Mouse (Mus musculus) heart, postnatal 14 days (tissue): ENCODE measurements around the gene Pnpla6. TPM values are rescaled to one million over a fixed set of nuclear protein-coding genes. Genes with fewer than 3 reads are reported as not detected.
A peak's percentile ranks its signal among the peaks of the same experiment; 100 is the strongest.
"Not testable (repeated sequence)": the region's sequence is repeated elsewhere in the genome, so short reads cannot be mapped to it uniquely, and the experiment has no call there.

Experiments used
- DNase-seq, 2 experiments: peaks; one replicate each; pipeline ENCODE4 v3.0.0; 2021 to 2022
- intact Hi-C: fragments of 180-260 bp; cut with DNase I; formaldehyde crosslinking; loops from one replicate; pipeline ENCODE4 v1.15.1; 2025
- total RNA-seq, 2 experiments: library from RNA; stranded (reverse); gene quantifications; 2 replicates each; pipeline ENCODE4 v1.2.3; 2021

The Pnpla6 gene
- total RNA-seq, 2 experiments from 2014 or later: 12.3 to 14.0 TPM

DNA sequence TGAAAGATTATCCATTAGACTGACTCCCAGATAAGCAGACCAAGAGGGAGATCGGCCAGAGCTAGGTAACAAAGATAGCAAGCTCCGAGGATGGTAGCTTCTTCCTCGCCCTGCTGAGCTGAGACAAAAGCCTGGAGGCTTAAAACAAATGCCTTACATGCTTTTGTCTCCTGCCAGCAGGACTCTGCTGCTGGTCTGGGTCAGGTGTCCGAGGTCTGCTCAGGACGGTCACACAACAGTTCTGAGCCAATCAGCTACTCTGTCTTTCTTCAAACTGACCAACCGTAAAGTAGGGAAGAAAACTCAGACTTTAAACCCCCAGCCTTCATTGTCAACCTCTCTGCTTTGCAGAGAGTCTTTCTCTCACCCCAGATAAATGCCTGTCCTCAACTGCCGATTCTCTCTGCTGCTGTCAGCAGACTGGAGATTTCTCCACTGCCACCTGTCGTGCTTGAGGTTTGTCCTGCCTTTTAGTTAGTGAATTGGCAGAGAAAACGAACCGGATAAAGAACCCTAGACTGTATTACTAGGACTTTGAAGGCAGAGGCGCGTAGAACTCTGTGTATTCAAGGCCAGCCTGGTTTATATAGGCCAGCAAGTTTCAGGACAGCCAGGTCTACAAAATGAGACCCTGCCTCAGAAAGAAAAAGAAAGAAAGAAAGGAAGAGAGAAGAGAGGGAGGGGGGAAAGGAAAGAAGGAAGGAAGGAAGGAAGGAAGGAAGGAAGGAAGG is 52.6 kb downstream of the Pnpla6 start, which contains the start of gene C330021F23Rik:
Gene C330021F23Rik (plus strand): TSS at position 350 of the 731 bp plus-strand sequence.
- DNase-seq: peak in 1 of 2 experiments; percentile 4
- intact Hi-C loops: no loop called here

- intact Hi-C loops: no loop called here
- no peak for DNase-seq
These were observed 53.2 kb downstream of the Pnpla6 start for GRCm38 (mm10) chr8:3568378-3568777.

DNA sequence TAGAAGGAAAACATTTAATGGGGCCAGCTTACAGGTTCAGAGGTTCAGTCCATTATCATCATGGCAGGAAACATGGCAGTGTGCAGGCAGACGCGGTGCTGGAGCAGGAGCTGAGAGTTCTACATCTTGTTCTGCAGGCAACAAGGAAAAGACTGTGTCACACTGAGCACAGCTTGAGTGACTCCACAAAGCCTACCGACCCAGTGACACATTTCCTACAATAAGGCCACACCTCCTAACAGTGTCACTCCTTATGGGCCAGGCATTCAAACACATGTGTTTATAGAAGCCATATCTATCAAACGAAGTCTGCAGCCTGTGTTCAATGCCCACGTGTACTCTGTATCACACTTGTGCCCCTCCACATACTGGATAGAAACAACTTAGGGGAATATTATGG is 54.6 kb downstream of the Pnpla6 start:
- intact Hi-C loops: no loop called here
- DNase-seq: no peak

- DNase-seq: no peak
- intact Hi-C loops: no loop called here
These were observed 59.4 kb downstream of the Pnpla6 start for GRCm38 (mm10) chr8:3574546-3574945.

DNA sequence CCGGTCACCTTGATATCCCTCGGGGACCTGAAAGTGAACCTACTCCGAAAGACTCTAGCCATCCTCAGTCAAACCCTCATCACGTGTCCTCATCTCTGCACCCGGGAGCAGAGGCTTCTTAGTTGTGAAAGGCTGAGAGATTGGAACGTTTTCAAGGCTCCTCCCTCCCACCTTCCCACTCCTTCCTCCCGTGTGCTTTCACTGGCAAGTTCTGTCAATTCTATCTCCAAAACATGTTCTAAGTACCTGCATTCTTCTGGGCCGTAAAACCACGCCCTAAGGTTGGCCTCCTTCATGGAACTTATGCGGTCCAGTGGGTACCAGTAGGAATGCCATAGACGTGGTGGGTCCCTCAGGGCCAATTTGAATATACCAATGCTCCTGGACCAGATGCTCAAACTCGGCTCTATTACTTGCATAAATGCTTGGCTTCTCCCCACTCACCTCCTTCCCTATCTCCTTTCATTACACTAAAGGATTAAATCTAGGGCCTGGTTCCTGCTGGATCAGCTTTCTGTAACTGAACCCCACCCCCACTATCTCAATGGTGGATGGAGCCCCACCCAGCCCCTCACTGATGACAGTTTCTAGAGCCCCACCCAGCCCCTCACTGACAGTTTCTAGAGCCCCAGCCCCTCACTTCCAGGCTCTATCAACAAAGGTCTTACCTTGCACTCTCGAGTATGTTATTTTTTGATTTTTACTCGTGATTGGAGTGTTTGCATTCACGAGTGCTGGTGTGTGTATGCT is 61.2 kb downstream of the Pnpla6 start:
- intact Hi-C loops: no loop called here
- DNase-seq: no peak

DNA sequence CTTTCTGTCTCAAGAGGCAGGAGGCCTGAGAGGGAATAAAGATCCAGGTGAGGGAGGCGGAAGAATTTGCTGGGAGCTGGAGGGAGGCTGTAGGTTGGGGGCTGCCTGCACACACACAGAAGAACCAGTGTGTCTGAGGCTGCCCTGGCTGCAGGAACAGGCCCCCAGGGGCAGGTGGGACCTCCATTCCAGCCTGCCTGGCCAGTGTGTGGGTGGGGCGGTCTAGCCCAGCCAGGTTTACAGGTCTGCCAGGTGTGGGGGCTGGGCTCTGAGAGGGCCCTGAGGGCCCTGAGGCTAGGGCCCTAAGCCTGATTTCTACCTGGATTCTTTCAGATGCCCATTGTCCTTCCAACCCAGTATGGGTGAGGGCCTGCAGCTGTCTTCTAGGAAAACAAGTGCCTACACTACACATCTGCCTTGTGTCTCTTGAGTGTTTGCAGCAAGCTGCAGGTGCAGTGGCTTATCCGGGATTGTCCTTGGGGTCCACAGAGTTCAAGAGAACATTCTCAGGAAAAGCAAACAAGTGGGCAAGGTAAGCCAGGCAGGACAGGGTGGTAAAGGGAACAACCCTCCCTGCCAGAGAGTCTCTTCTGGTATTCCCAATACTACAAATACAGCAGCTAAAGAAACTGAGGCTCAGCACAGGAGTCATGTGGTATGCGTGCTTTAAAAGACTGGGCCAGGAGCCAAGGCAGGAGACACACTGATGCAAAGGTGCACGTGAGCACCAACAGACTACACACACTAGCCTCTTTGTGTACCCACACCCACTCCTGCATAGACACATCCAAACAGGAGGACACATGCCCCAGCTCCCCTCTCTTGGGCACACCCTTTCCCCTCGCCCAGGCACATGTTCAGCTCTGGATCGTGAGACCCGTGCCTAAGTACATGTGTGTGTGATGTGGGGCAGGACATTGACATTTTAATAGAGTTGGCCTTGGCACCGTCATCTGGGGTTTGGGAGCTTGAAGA is 64.5 kb downstream of the Pnpla6 start:
- DNase-seq: no peak
- intact Hi-C loops: no loop called here

DNA sequence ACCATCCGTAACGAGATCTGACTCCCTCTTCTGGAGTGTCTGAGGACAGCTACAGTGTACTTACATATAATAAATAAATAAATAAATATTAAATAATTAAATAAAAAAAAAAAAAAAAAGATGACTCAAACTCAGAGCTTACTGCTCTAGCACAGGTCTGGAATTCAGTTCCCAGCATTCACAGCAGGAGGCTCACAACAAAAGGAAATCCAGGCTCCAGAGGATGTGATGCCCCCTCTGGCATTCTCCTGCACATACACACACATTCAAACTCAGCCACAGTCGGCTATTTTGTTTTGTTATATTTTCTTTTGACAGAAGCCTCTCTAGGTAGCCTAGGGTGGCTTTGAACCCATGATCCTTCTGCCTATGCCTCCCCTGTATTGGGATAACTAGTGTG is 66.8 kb downstream of the Pnpla6 start:
- DNase-seq, intact Hi-C loops: not testable (repeated sequence)

DNA sequence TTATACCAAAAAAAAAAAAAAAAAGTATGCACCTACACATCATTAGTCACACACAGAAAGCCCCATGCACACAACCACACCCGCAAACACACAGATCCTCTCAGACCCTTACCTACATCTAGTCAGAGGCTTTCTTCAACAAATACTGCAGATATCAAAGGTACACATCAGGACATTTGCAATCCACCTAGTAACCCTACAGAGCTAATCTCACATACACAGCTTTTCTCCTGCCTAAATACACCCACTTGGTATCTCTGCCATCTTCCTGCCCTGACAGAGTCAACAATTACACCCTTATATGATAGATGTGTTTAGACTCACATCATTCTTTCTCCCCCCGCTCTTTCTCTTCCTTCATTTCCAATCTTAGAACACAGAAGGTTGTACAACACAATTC is 71.3 kb downstream of the Pnpla6 start:
- intact Hi-C loops: no loop called here

GRCm38 (mm10) chr8:3586993-3587390 is 71.8 kb downstream of the Pnpla6 start, which contains the start of gene Camsap3:
Gene Camsap3, plus strand, starts transcription at chr8:3587293.
- DNase-seq: no peak
- intact Hi-C loops: no loop called here

More for the DNA sequence above, 71.3 kb downstream of the Pnpla6 start:
- no peak for DNase-seq

DNA sequence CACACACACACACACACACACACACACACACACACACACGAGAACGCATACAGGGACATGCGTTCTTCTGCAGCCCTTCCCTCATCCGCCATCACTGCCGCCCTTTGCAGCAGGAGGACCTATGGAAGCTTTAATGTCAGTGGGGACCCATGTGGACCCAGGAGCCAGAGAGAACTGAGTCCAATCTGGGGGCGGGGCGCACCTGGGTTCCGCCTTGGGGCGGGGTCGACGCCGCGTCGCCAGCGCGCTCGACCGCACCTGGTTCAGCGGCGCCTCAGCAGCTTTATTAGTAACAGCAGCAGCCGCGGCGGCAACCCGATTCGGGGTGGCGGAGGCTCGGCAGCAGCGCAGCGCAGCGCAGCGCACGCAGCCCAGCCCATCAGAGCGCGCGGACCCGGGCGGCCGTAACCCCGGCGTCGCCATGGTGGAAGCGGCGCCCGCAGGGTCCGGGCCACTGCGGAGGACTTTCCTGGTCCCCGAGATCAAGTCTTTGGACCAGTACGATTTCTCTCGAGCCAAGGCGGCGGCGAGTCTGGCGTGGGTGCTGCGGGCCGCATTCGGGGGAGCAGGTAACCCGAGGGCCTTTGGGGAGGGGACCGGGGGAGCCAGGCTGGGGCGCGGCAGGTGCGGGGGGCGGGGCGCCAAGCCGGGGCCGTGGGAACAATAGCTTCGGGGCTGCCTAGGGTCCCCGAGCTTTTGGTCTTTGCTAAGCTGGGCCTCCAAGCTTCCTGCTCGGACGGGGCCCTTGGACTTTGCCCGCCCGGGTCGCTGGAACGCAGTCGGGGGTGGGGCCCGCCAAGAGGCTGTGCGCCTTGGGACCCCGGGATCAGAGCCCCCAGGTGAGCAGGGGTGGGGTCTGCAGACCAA is 72.4 kb downstream of the Pnpla6 start:
- DNase-seq: peak; percentile 19 to 34
- intact Hi-C loops: no loop called here

DNA sequence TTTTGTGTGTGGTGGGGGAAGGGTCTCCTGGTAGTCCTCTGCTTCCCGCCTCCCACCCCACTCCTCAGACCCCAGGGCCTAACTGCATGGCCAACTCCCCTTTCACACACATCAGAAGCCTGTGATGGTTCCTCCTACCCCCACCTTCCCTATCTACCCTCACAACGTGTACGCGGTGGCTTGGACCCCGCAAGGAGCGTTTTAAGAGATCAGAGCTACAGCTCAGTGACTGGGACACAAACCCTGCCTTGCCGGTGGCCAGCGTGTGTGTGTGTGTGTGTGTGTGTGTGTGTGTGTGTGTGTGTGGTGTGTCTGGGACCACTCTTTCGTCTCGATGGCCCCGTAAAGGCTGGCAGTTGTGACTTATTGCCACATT is 73.1 kb downstream of the Pnpla6 start:
- intact Hi-C loops: no loop called here
- no peak for DNase-seq

DNA sequence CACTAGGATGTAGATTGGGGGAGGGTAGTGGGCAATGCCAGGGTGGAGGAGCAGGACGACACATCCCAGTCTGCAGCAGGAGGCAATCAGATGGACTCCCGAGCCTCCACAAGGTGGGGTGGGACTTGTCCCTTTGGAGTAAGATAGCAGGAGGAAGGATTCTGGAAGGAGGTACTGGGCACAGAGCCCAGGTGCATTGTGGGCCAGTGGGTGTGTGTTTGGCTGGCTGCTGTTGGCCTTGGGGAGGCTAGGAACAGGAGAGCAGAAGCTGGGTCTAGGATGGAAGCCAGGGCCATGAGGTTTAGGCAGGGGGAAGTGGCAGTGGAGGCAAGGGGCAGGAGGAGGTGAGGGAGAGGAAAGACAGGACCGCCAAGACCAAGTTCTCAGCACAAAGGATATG is 78.3 kb downstream of the Pnpla6 start:
- intact Hi-C loops: no loop called here
- DNase-seq: no peak

Other genes starting within 250 kb of the Pnpla6 start
- gene Insr, start 235.8 kb upstream of the Pnpla6 start, total RNA-seq: 100 to 1,000 TPM; 114 to 115 TPM
- gene A430078G23Rik, start 162.0 kb upstream of the Pnpla6 start, total RNA-seq: 1 to 10 TPM in 1 of 2 experiments, under 1 TPM in 1; 0.79 to 1.7 TPM
- gene Arhgef18, start 122.4 kb upstream of the Pnpla6 start, total RNA-seq: 10 to 100 TPM; 20.5 to 21.4 TPM
- gene Pex11g, start 47.7 kb upstream of the Pnpla6 start, total RNA-seq: 1 to 10 TPM; 3.0 to 3.5 TPM
- not detected for gene Tex45, start 44.5 kb upstream of the Pnpla6 start, total RNA-seq
- 10 to 100 TPM; 25.1 to 26.3 TPM for gene Zfp358, start 22.2 kb upstream of the Pnpla6 start, total RNA-seq
- gene Mcoln1, start 14.9 kb upstream of the Pnpla6 start, total RNA-seq: 10 to 100 TPM; 23.8 to 26.4 TPM
- under 1 TPM; 0.43 to 0.51 TPM for gene C330021F23Rik, start 52.6 kb downstream of the Pnpla6 start, total RNA-seq
- 1 to 10 TPM in 1 of 2 experiments, under 1 TPM in 1; 0.37 to 1.8 TPM for gene Camsap3, start 71.9 kb downstream of the Pnpla6 start, total RNA-seq
- gene Xab2, start 105.9 kb downstream of the Pnpla6 start, total RNA-seq: 10 to 100 TPM; 18.4 to 19.3 TPM
- gene Pet100, start 106.2 kb downstream of the Pnpla6 start, total RNA-seq: 10 to 100 TPM; 61.7 to 66.4 TPM
- gene Pcp2, start 110.2 kb downstream of the Pnpla6 start, total RNA-seq: not detected
- 10 to 100 TPM in 1 of 2 experiments, 1 to 10 TPM in 1; 7.7 to 10.1 TPM for gene Stxbp2, start 115.6 kb downstream of the Pnpla6 start, total RNA-seq
- gene Retn, start 140.4 kb downstream of the Pnpla6 start, total RNA-seq: 1 to 10 TPM; 1.7 to 5.2 TPM
- gene Mcemp1, start 150.4 kb downstream of the Pnpla6 start, total RNA-seq: under 1 TPM in 1 of 2 experiments, not detected in 1; 0.29 TPM
- 1 to 10 TPM in 1 of 2 experiments, under 1 TPM in 1; 0.90 to 1.5 TPM for gene Fcor, start 157.0 kb downstream of the Pnpla6 start, total RNA-seq
- gene Trappc5, start 160.9 kb downstream of the Pnpla6 start, total RNA-seq: 10 to 100 TPM; 16.6 to 18.0 TPM
- under 1 TPM in 1 of 2 experiments, not detected in 1; 0.34 TPM for gene Fcer2a, start 178.8 kb downstream of the Pnpla6 start, total RNA-seq
- gene Clec4g, start 205.3 kb downstream of the Pnpla6 start, total RNA-seq: 1 to 10 TPM in 1 of 2 experiments, under 1 TPM in 1; 0.68 to 1.2 TPM
- gene Cd209a, start 233.6 kb downstream of the Pnpla6 start, total RNA-seq: under 1 TPM; 0.19 to 0.27 TPM